Mouse (Mus musculus): Measurements from ENCODE around the gene Wars2.

The Wars2 gene

GRCm38 (mm10) chr3:99162191-99162590, 21.3 kb downstream of the Wars2 start:
- H3K27me3 ChIP-seq (ENCODE audit: control insufficient read depth, insufficient read depth, low read length, poor library complexity, severe bottlenecking) = no peaks in the 10 kb centered on the region
- no peaks in the 10 kb centered on the region for H3K36me3 ChIP-seq (ENCODE audit: control insufficient read depth, insufficient read depth, low read length, poor library complexity, severe bottlenecking)
- DNase-seq (ENCODE audit: low read depth, low spot score) = no peak

GRCm38 (mm10) chr3:99167734-99168133, 26.9 kb downstream of the Wars2 start:
- Histone ChIP-seq H3K27me3 (ENCODE audit: control insufficient read depth, insufficient read depth, low read length, poor library complexity, severe bottlenecking) (no peaks in the 10 kb centered on the region), H3K36me3 (ENCODE audit: control insufficient read depth, insufficient read depth, low read length, poor library complexity, severe bottlenecking) (no peaks in the 10 kb centered on the region)
- DNase-seq (ENCODE audit: low read depth, low spot score) = no peak

GRCm38 (mm10) chr3:99173178-99173577, 32.3 kb downstream of the Wars2 start:
- Histone ChIP-seq H3K27me3 (ENCODE audit: control insufficient read depth, insufficient read depth, low read length, poor library complexity, severe bottlenecking) (no peaks in the 10 kb centered on the region), H3K36me3 (ENCODE audit: control insufficient read depth, insufficient read depth, low read length, poor library complexity, severe bottlenecking) (no peaks in the 10 kb centered on the region)
- no peak for DNase-seq (ENCODE audit: low read depth, low spot score)

- no peaks in the 10 kb centered on the region for H3K36me3 ChIP-seq (ENCODE audit: control insufficient read depth, insufficient read depth, low read length, poor library complexity, severe bottlenecking)
- no peaks in the 10 kb centered on the region for H3K27me3 ChIP-seq (ENCODE audit: control insufficient read depth, insufficient read depth, low read length, poor library complexity, severe bottlenecking)
- DNase-seq (ENCODE audit: low read depth, low spot score) = no peak
Observed at GRCm38 (mm10) chr3:99174658-99175304, 33.9 kb downstream of the Wars2 start.

GRCm38 (mm10) chr3:99183355-99184016, 42.6 kb downstream of the Wars2 start:
- Histone ChIP-seq H3K27me3 (ENCODE audit: control insufficient read depth, insufficient read depth, low read length, poor library complexity, severe bottlenecking) (no peaks in the 10 kb centered on the region), H3K36me3 (ENCODE audit: control insufficient read depth, insufficient read depth, low read length, poor library complexity, severe bottlenecking) (no peaks in the 10 kb centered on the region)
- no peak for DNase-seq (ENCODE audit: low read depth, low spot score)

GRCm38 (mm10) chr3:99184373-99184772, 43.5 kb downstream of the Wars2 start:
- DNase-seq (ENCODE audit: low read depth, low spot score) = no peak
- H3K27me3 ChIP-seq (ENCODE audit: control insufficient read depth, insufficient read depth, low read length, poor library complexity, severe bottlenecking) = no peaks in the 10 kb centered on the region
- no peaks in the 10 kb centered on the region for H3K36me3 ChIP-seq (ENCODE audit: control insufficient read depth, insufficient read depth, low read length, poor library complexity, severe bottlenecking)

- no peaks in the 10 kb centered on the region for H3K36me3 ChIP-seq (ENCODE audit: control insufficient read depth, insufficient read depth, low read length, poor library complexity, severe bottlenecking)
- H3K27me3 ChIP-seq (ENCODE audit: control insufficient read depth, insufficient read depth, low read length, poor library complexity, severe bottlenecking) = no peaks in the 10 kb centered on the region
- no peak for DNase-seq (ENCODE audit: low read depth, low spot score)
Observed at GRCm38 (mm10) chr3:99188097-99188496, 47.2 kb downstream of the Wars2 start.

GRCm38 (mm10) chr3:99193576-99193975, 52.7 kb downstream of the Wars2 start:
- Histone ChIP-seq H3K27me3 (ENCODE audit: control insufficient read depth, insufficient read depth, low read length, poor library complexity, severe bottlenecking) (no peaks in the 10 kb centered on the region), H3K36me3 (ENCODE audit: control insufficient read depth, insufficient read depth, low read length, poor library complexity, severe bottlenecking) (no peaks in the 10 kb centered on the region)
- no peak for DNase-seq (ENCODE audit: low read depth, low spot score)

GRCm38 (mm10) chr3:99203331-99203730, 62.5 kb downstream of the Wars2 start:
- peaks cover 1% of the 10 kb centered on the region; the same call in 1 of the 2 replicates for H3K36me3 ChIP-seq (ENCODE audit: control insufficient read depth, insufficient read depth, low read length, poor library complexity, severe bottlenecking)
- no peaks in the 10 kb centered on the region for H3K27me3 ChIP-seq (ENCODE audit: control insufficient read depth, insufficient read depth, low read length, poor library complexity, severe bottlenecking)
- DNase-seq (ENCODE audit: low read depth, low spot score) = no peak

- H3K27me3 ChIP-seq (ENCODE audit: control insufficient read depth, insufficient read depth, low read length, poor library complexity, severe bottlenecking) = no peaks in the 10 kb centered on the region
Observed at GRCm38 (mm10) chr3:99208416-99208815, 67.5 kb downstream of the Wars2 start.

GRCm38 (mm10) chr3:99211105-99211698, 70.3 kb downstream of the Wars2 start:
- no peak for DNase-seq (ENCODE audit: low read depth, low spot score)
- H3K36me3 ChIP-seq (ENCODE audit: control insufficient read depth, insufficient read depth, low read length, poor library complexity, severe bottlenecking) = no peaks in the 10 kb centered on the region
- H3K27me3 ChIP-seq (ENCODE audit: control insufficient read depth, insufficient read depth, low read length, poor library complexity, severe bottlenecking) = no peaks in the 10 kb centered on the region

More at GRCm38 (mm10) chr3:99208416-99208815, 67.5 kb downstream of the Wars2 start:
- DNase-seq (ENCODE audit: low read depth, low spot score) = no peak
- no peaks in the 10 kb centered on the region for H3K36me3 ChIP-seq (ENCODE audit: control insufficient read depth, insufficient read depth, low read length, poor library complexity, severe bottlenecking)

GRCm38 (mm10) chr3:99227807-99228206, 86.9 kb downstream of the Wars2 start:
- Histone ChIP-seq H3K36me3 (ENCODE audit: control insufficient read depth, insufficient read depth, low read length, poor library complexity, severe bottlenecking) (no peaks in the 10 kb centered on the region), H3K27me3 (ENCODE audit: control insufficient read depth, insufficient read depth, low read length, poor library complexity, severe bottlenecking) (no peaks in the 10 kb centered on the region)
- DNase-seq (ENCODE audit: low read depth, low spot score) = no peak

GRCm38 (mm10) chr3:99233393-99234318, 92.8 kb downstream of the Wars2 start:
- Histone ChIP-seq H3K36me3 (ENCODE audit: control insufficient read depth, insufficient read depth, low read length, poor library complexity, severe bottlenecking) (no peaks in the 10 kb centered on the region), H3K27me3 (ENCODE audit: control insufficient read depth, insufficient read depth, low read length, poor library complexity, severe bottlenecking) (peaks cover 1% of the 10 kb centered on the region)
- peak; percentile 45 for DNase-seq (ENCODE audit: low read depth, low spot score)

GRCm38 (mm10) chr3:99234319-99234869, 93.5 kb downstream of the Wars2 start:
- peaks cover 1% of the 10 kb centered on the region for H3K27me3 ChIP-seq (ENCODE audit: control insufficient read depth, insufficient read depth, low read length, poor library complexity, severe bottlenecking)
- no peaks in the 10 kb centered on the region for H3K36me3 ChIP-seq (ENCODE audit: control insufficient read depth, insufficient read depth, low read length, poor library complexity, severe bottlenecking)
- DNase-seq (ENCODE audit: low read depth, low spot score) = no peak
